Mouse (Mus musculus) forebrain, embryonic 14.5 days (tissue): Measurements from ENCODE around the gene Arhgef17. TPM values are rescaled to one million over a fixed set of nuclear protein-coding genes. Genes with fewer than 3 reads are reported as not detected.
"Not testable (repeated sequence)": the region's sequence is repeated elsewhere in the genome, so short reads cannot be mapped to it uniquely, and the experiment has no call there.

Experiments used
- ATAC-seq: fragments of 200-750 bp; cut with Nextera tagmentation; 2 replicates; pipeline ENCODE4 v1.8.0; 2017; ENCODE audit warnings: mild to moderate bottlenecking, moderate library complexity
- DNase-seq: peaks from one replicate; pipeline ENCODE4 v3.0.0-alpha.2; 2015; ENCODE audit warnings: low spot score
- H3K27ac ChIP-seq: fragments of 300-500 bp; sonication (generic); 2 replicates; pipeline ENCODE4 v1.5.1; 2014; ENCODE audit warnings: low read depth, mild to moderate bottlenecking, control low read depth, low read length, moderate library complexity
- H3K27me3 ChIP-seq: fragments of 300-500 bp; sonication (generic); replicated peaks from 2 replicates; pipeline ENCODE4 v1.6.1; 2014; ENCODE audit warnings: low read length, control low read depth, mixed read lengths; ENCODE audit not compliant: control insufficient read depth, insufficient read depth
- H3K36me3 ChIP-seq: fragments of 300-500 bp; sonication (generic); 2 replicates; pipeline ENCODE4 v1.6.1; 2014; ENCODE audit warnings: low read length, control low read depth; ENCODE audit not compliant: control insufficient read depth, insufficient read depth
- H3K4me1 ChIP-seq: fragments of 300-500 bp; sonication (generic); 2 replicates; pipeline ENCODE4 v1.6.1; 2014; ENCODE audit warnings: antibody characterized with exemption, low read length, control low read depth; ENCODE audit not compliant: control insufficient read depth, insufficient read depth
- H3K4me2 ChIP-seq: fragments of 300-500 bp; sonication (generic); 2 replicates; pipeline ENCODE4 v1.6.1; 2014; ENCODE audit warnings: mild to moderate bottlenecking, control low read depth, low read length
- H3K4me3 ChIP-seq: fragments of 300-500 bp; sonication (generic); 2 replicates; pipeline ENCODE4 v1.5.1; 2014; ENCODE audit warnings: low read depth, low read length, control low read depth
- H3K9ac ChIP-seq: fragments of 300-500 bp; sonication (generic); 2 replicates; pipeline ENCODE4 v1.6.1; 2014; ENCODE audit warnings: mild to moderate bottlenecking, low read length, control low read depth, moderate library complexity
- H3K9me3 ChIP-seq: fragments of 300-500 bp; sonication (generic); replicated peaks from 2 replicates; pipeline ENCODE4 v1.6.1; 2016; ENCODE audit warnings: low read length, control low read depth, mixed read lengths; ENCODE audit not compliant: control insufficient read depth
- WGBS: fragments of 180-500 bp; shearing (Covaris S2); extraction: QIAGEN DNeasy Blood & Tissue Kit; methylation state at CpG from one replicate; pipeline ENCODE4 v1.1.7; 2014; 5-methylcytosine and 5-hydroxymethylcytosine counted together
- polyA plus RNA-seq: library from polyadenylated mRNA; unstranded; fragments of >200 nt; fragmentation: Nextera tagmentation; extraction: Ambion mirVana; gene quantifications from 2 replicates; pipeline ENCODE4 v1.2.1, GENCODE M21; 2014

Gene Arhgef17
- polyA plus RNA-seq, 1 experiment from 2014 or later = 8.0 TPM

- H3K9me3 ChIP-seq = no peaks in the 10 kb centered on the region
- no peaks in the 10 kb centered on the region for H3K36me3 ChIP-seq
- H3K27ac ChIP-seq = no peak overlapping the region
- no peak overlapping the region for H3K9ac ChIP-seq
- ATAC-seq (peak; percentile 67), DNase-seq (peak; percentile 71)
- WGBS = 37% methylated on average over 5 of the region's 5 CpGs
- H3K4me1 ChIP-seq = peaks cover 19% of the 10 kb centered on the region
- no peaks in the 10 kb centered on the region for H3K27me3 ChIP-seq
- H3K4me3 ChIP-seq = no peak overlapping the region
- no peak overlapping the region for H3K4me2 ChIP-seq
These were observed 77.0 kb downstream of the Arhgef17 start for GRCm38 (mm10) chr7:100854861-100855260.

GRCm38 (mm10) chr7:100854137-100854814, 77.6 kb downstream of the Arhgef17 start:
- Histone ChIP-seq H3K4me3 (no peak overlapping the region), H3K36me3 (no peaks in the 10 kb centered on the region), H3K27ac (no peak overlapping the region), H3K4me1 (peaks cover 19% of the 10 kb centered on the region), H3K27me3 (no peaks in the 10 kb centered on the region), H3K9ac (no peak overlapping the region), H3K4me2 (no peak overlapping the region), H3K9me3 (no peaks in the 10 kb centered on the region)
- DNase-seq (no peak), ATAC-seq (no peak)
- 52% methylated on average over 6 of the region's 6 CpGs for WGBS

- H3K4me2 ChIP-seq = no peak overlapping the region
- no peak for ATAC-seq
- H3K4me1 ChIP-seq = peaks cover 19% of the 10 kb centered on the region
- no peaks in the 10 kb centered on the region for H3K36me3 ChIP-seq
- H3K9ac ChIP-seq = no peak overlapping the region
- no peaks in the 10 kb centered on the region for H3K27me3 ChIP-seq
- no peaks in the 10 kb centered on the region for H3K9me3 ChIP-seq
- no peak overlapping the region for H3K27ac ChIP-seq
- H3K4me3 ChIP-seq = no peak overlapping the region
- 83% methylated on average over 3 of the region's 3 CpGs for WGBS
- no peak for DNase-seq
These were observed 78.5 kb downstream of the Arhgef17 start for GRCm38 (mm10) chr7:100853396-100853795.

GRCm38 (mm10) chr7:100851481-100852356, 80.2 kb downstream of the Arhgef17 start:
- DNase-seq (peak; percentile 35), ATAC-seq (no peak)
- Histone ChIP-seq H3K4me2 (no peak overlapping the region), H3K9me3 (no peaks in the 10 kb centered on the region), H3K9ac (0 out of 2 replicates have a peak overlapping the region, but pooled peaks have one; percentile 13), H3K4me1 (peaks cover 19% of the 10 kb centered on the region), H3K4me3 (no peak overlapping the region), H3K27ac (no peak overlapping the region), H3K27me3 (no peaks in the 10 kb centered on the region), H3K36me3 (no peaks in the 10 kb centered on the region)
- whole genome bisulfite sequencing = 65% methylated on average over 9 of the region's 9 CpGs

- Histone ChIP-seq H3K27me3 (no peaks in the 10 kb centered on the region), H3K4me1 (0 out of 2 replicates have a peak, but pooled peaks cover 8% of the 10 kb centered on the region), H3K36me3 (no peaks in the 10 kb centered on the region), H3K4me2 (no peak overlapping the region), H3K9me3 (no peaks in the 10 kb centered on the region), H3K27ac (no peak overlapping the region), H3K4me3 (no peak overlapping the region), H3K9ac (no peak overlapping the region)
- 98% methylated on average over 2 of the region's 2 CpGs for WGBS
- ATAC-seq (no peak), DNase-seq (no peak)
These were observed 82.4 kb downstream of the Arhgef17 start for GRCm38 (mm10) chr7:100849508-100849907.

- H3K4me1 ChIP-seq = 0 out of 2 replicates have a peak, but pooled peaks cover 3% of the 10 kb centered on the region
- 23% methylated on average over 6 of the region's 6 CpGs for WGBS
- no peak overlapping the region for H3K9ac ChIP-seq
- ATAC-seq = no peak
- DNase-seq = peak; percentile 67
- no peak overlapping the region for H3K27ac ChIP-seq
- H3K36me3 ChIP-seq = no peaks in the 10 kb centered on the region
- H3K4me2 ChIP-seq = no peak overlapping the region
- no peak overlapping the region for H3K4me3 ChIP-seq
- no peaks in the 10 kb centered on the region for H3K9me3 ChIP-seq
- H3K27me3 ChIP-seq = no peaks in the 10 kb centered on the region
These were observed 83.2 kb downstream of the Arhgef17 start for GRCm38 (mm10) chr7:100848744-100849143.

GRCm38 (mm10) chr7:100847131-100847530, 84.8 kb downstream of the Arhgef17 start:
- Histone ChIP-seq H3K4me1 (0 out of 2 replicates have a peak, but pooled peaks cover 3% of the 10 kb centered on the region), H3K4me3 (no peak overlapping the region), H3K9ac (no peak overlapping the region), H3K36me3 (no peaks in the 10 kb centered on the region; the same call in 1 of the 2 replicates), H3K4me2 (no peak overlapping the region), H3K27me3 (no peaks in the 10 kb centered on the region), H3K9me3 (no peaks in the 10 kb centered on the region), H3K27ac (no peak overlapping the region)
- WGBS = 89% methylated on average over 6 of the region's 6 CpGs
- no peak for DNase-seq
- ATAC-seq = no peak

GRCm38 (mm10) chr7:100846033-100846432, 85.9 kb downstream of the Arhgef17 start:
- not testable (repeated sequence) for ATAC-seq, DNase-seq, H3K36me3 ChIP-seq, H3K4me3 ChIP-seq, H3K4me1 ChIP-seq, H3K27ac ChIP-seq, H3K27me3 ChIP-seq, H3K4me2 ChIP-seq, H3K9ac ChIP-seq, H3K9me3 ChIP-seq
- WGBS = 65% methylated on average over 7 of the region's 7 CpGs

- H3K4me2 ChIP-seq = no peak overlapping the region
- 57% methylated on average over 1 of the region's 1 CpGs for WGBS
- ATAC-seq (no peak), DNase-seq (no peak)
- H3K9me3 ChIP-seq = no peaks in the 10 kb centered on the region
- no peaks in the 10 kb centered on the region for H3K27me3 ChIP-seq
- no peaks in the 10 kb centered on the region for H3K4me1 ChIP-seq
- no peak overlapping the region for H3K4me3 ChIP-seq
- H3K27ac ChIP-seq = no peak overlapping the region
- H3K9ac ChIP-seq = no peak overlapping the region
- peaks cover 4% of the 10 kb centered on the region; the same call in 1 of the 2 replicates for H3K36me3 ChIP-seq
These were observed 86.5 kb downstream of the Arhgef17 start for GRCm38 (mm10) chr7:100845412-100845811.
